ENCODE assay signal across 9 mouse cellular contexts in genomic region chr3:108510716-108511483, GRCm38 (mm10). TPM values are rescaled to one million over a fixed set of nuclear protein-coding genes. Genes with fewer than 3 reads are reported as not detected.
DNase-seq lines count a peak whose midpoint lies in the region; ATAC-seq and TF ChIP-seq lines count a peak whose summit lies in the region.
"Had no signal": no experiment of that assay in that cellular context is flagged by ENCODE, and none has a peak within 500 bp of the region (broad histone marks: within the 10 kb centered on the region; RNA-seq: fewer than 3 reads in every experiment).

No protein-coding gene starts in this region.

- DNase-seq in lung, postnatal 10 days: peak; percentile 11
- no peak for DNase-seq in lung, adult 2 months
- DNase-seq in forelimb bud, embryonic 11.5 days (ENCODE audit: low read depth, low spot score): peak; percentile 24
- peak; percentile 54 for DNase-seq in layer of hippocampus, adult 9-11 months
- DNase-seq in Muller cell, postnatal 12 days (ENCODE audit: inconsistent ontology term): no peak
- DNase-seq: heart, adult 2 months had no signal

- no peaks in the 10 kb centered on the region for H3K4me1 ChIP-seq in lung, adult 2 months (ENCODE audit: control insufficient read depth, insufficient read depth, low read length)
- peaks cover 12% of the 10 kb centered on the region for H3K4me1 ChIP-seq in neural tube, embryonic 14.5 days (ENCODE audit: control insufficient read depth, insufficient read depth, low read length)

- TF ChIP-seq POLR2A in lung, adult 2 months (IDR thresholded peaks at IDR 0.05; ENCODE audit: borderline replicate concordance, extremely low read depth, low read depth, low read length): no peak

- H3K27me3 ChIP-seq in neural tube, embryonic 14.5 days (ENCODE audit: control insufficient read depth, insufficient read depth, low read length): no peaks in the 10 kb centered on the region

- ATAC-seq in neural tube, embryonic 14.5 days (ENCODE audit: low read depth): peak; percentile 83
- ATAC-seq in CD4-positive, CD25-positive, alpha-beta regulatory T cell, adult 4 months: no peak

- no peaks in the 10 kb centered on the region for H3K9me3 ChIP-seq in neural tube, embryonic 14.5 days (ENCODE audit: control insufficient read depth, low read length)

- no peak overlapping the region for H3K4me3 ChIP-seq in lung, adult 2 months (replicated peaks; ENCODE audit: extremely low read depth, low read depth, low read length)
- no peak overlapping the region for H3K4me3 ChIP-seq in neural tube, embryonic 14.5 days (ENCODE audit: low read depth, low read length)
- H3K4me3 ChIP-seq: heart, adult 2 months; left cerebral cortex, adult 2 months had no signal

- no peaks in the 10 kb centered on the region for H3K36me3 ChIP-seq in neural tube, embryonic 14.5 days (ENCODE audit: control insufficient read depth, insufficient read depth, low read length)

- no peak overlapping the region for H3K9ac ChIP-seq in neural tube, embryonic 14.5 days (replicated peaks; ENCODE audit: low read depth, low read length)

- WGBS in lung, adult 2 months: 31% methylated on average over 9 of the region's 9 CpGs
- 2% methylated on average over 9 of the region's 9 CpGs for WGBS in neural tube, embryonic 14.5 days

- H3K27ac ChIP-seq in neural tube, embryonic 14.5 days (ENCODE audit: low read depth, low read length): peak overlapping the region; percentile 56
- H3K27ac ChIP-seq: heart, adult 2 months; left cerebral cortex, adult 2 months had no signal

- TF ChIP-seq CTCF in lung, adult 2 months (IDR thresholded peaks at IDR 0.05; ENCODE audit: insufficient read depth, low read length): no peak

- H3K4me2 ChIP-seq in neural tube, embryonic 14.5 days (ENCODE audit: low read depth, low read length): no peak overlapping the region; the same call in 1 of the 2 replicates

RNA-seq across cellular contexts. Expression of gene 1700013F07Rik, which starts 23.1 kb away (rescaled TPM):
- polyA plus RNA-seq in lung, adult 2 months (2012; rRNA removed): 7.1 and 7.7 TPM in 2 replicates
- 1.8 TPM in 1 of 2 replicates, not detected in the other for polyA plus RNA-seq in neural tube, embryonic 14.5 days (2014; fragmentation: Nextera tagmentation; extraction: Ambion mirVana)
- polyA plus RNA-seq in CD4-positive, CD25-positive, alpha-beta regulatory T cell, adult 4 months (2017; shearing (Covaris generic)): under 1 TPM in 1 of 2 experiments, not detected in 1; 0.43 TPM

RNA-seq across cellular contexts. Expression of gene 5330417C22Rik, which starts 25.4 kb away (rescaled TPM):
- polyA plus RNA-seq in lung, adult 2 months (2012; rRNA removed): 45.7 and 56.3 TPM in 2 replicates
- 13.9 and 22.1 TPM in 2 replicates for polyA plus RNA-seq in neural tube, embryonic 14.5 days (2014; fragmentation: Nextera tagmentation; extraction: Ambion mirVana)
- 1 to 10 TPM in 1 of 2 experiments, under 1 TPM in 1; 0.66 to 1.1 TPM for polyA plus RNA-seq in CD4-positive, CD25-positive, alpha-beta regulatory T cell, adult 4 months (2017; shearing (Covaris generic))

RNA-seq across cellular contexts. Expression of gene Tmem167b, which starts 51.4 kb away (rescaled TPM):
- polyA plus RNA-seq in lung, adult 2 months (2012; rRNA removed): 7.0 and 9.8 TPM in 2 replicates
- polyA plus RNA-seq in neural tube, embryonic 14.5 days (2014; fragmentation: Nextera tagmentation; extraction: Ambion mirVana): 47.1 and 57.8 TPM in 2 replicates
- 10 to 100 TPM; 29.0 to 38.9 TPM for polyA plus RNA-seq in CD4-positive, CD25-positive, alpha-beta regulatory T cell, adult 4 months (2017; shearing (Covaris generic))

Comparison
In these comparisons a context has a peak if more than half of its experiments do, and no peak if none do; other contexts are left out.
1. DNase-seq: peak in lung, postnatal 10 days (single experiment), forelimb bud, embryonic 11.5 days (single experiment) and layer of hippocampus, adult 9-11 months (single experiment); none in lung, adult 2 months (single experiment) and Muller cell, postnatal 12 days (single experiment).